Mouse (Mus musculus): ENCODE measurements around the gene Dlx3. TPM values are rescaled to one million over a fixed set of nuclear protein-coding genes. Genes with fewer than 3 reads are reported as not detected.

Gene Dlx3
- polyA plus RNA-seq (2014; fragmentation: Nextera tagmentation; extraction: Ambion mirVana) = 0.23 TPM in 1 of 2 replicates, not detected in the other

GRCm38 (mm10) chr11:95119990-95120632 lies at the start of gene Dlx3:
Gene Dlx3 (plus strand): TSS chr11:95120119.
- Histone ChIP-seq H3K27ac (ENCODE audit: low read depth, low read length) (no peak within 1 kb of the TSS), H3K4me2 (ENCODE audit: low read depth, low read length) (peak within 1 kb of the TSS; percentile 72), H3K9ac (replicated peaks; ENCODE audit: low read depth, low read length) (peak within 1 kb of the TSS; percentile 34; the same call in 1 of the 2 replicates), H3K9me3 (ENCODE audit: control insufficient read depth, low read length) (no peaks in the 10 kb centered on the region), H3K4me1 (ENCODE audit: control insufficient read depth, insufficient read depth, low read length) (peaks cover 9% of the 10 kb centered on the region; the same call in 1 of the 2 replicates), H3K27me3 (ENCODE audit: control insufficient read depth, insufficient read depth, low read length) (peaks cover 44% of the 10 kb centered on the region), H3K36me3 (ENCODE audit: control insufficient read depth, insufficient read depth, low read length) (no peaks in the 10 kb centered on the region), H3K4me3 (ENCODE audit: low read depth, low read length) (peak within 1 kb of the TSS; percentile 34)
- 0 out of 2 replicates have a peak, but pooled peaks have one; percentile 39 for ATAC-seq (ENCODE audit: low read depth)
- under 1% methylated on average over 52 of the region's 55 CpGs for WGBS

- no peak for ATAC-seq (ENCODE audit: low read depth)
- peaks cover 8% of the 10 kb centered on the region; the same call in 1 of the 2 replicates for H3K27me3 ChIP-seq (ENCODE audit: control insufficient read depth, insufficient read depth, low read length)
- H3K9ac ChIP-seq (replicated peaks; ENCODE audit: low read depth, low read length) = no peak overlapping the region
- no peak overlapping the region for H3K4me2 ChIP-seq (ENCODE audit: low read depth, low read length)
- H3K9me3 ChIP-seq (ENCODE audit: control insufficient read depth, low read length) = no peaks in the 10 kb centered on the region
- no peak overlapping the region for H3K4me3 ChIP-seq (ENCODE audit: low read depth, low read length)
- H3K27ac ChIP-seq (ENCODE audit: low read depth, low read length) = no peak overlapping the region
- H3K4me1 ChIP-seq (ENCODE audit: control insufficient read depth, insufficient read depth, low read length) = no peaks in the 10 kb centered on the region; the same call in 1 of the 2 replicates
- 78% methylated on average over 8 of the region's 8 CpGs for WGBS
- H3K36me3 ChIP-seq (ENCODE audit: control insufficient read depth, insufficient read depth, low read length) = no peaks in the 10 kb centered on the region
Observed at GRCm38 (mm10) chr11:95070140-95071107, 49.5 kb upstream of the Dlx3 start.

- WGBS = 70% methylated on average over 7 of the region's 7 CpGs
- H3K4me1 ChIP-seq (ENCODE audit: control insufficient read depth, insufficient read depth, low read length) = no peaks in the 10 kb centered on the region; the same call in 1 of the 2 replicates
- ATAC-seq (ENCODE audit: low read depth) = no peak
- no peak overlapping the region for H3K27ac ChIP-seq (ENCODE audit: low read depth, low read length)
- no peak overlapping the region for H3K4me2 ChIP-seq (ENCODE audit: low read depth, low read length)
- no peak overlapping the region for H3K9ac ChIP-seq (replicated peaks; ENCODE audit: low read depth, low read length)
- no peak overlapping the region for H3K4me3 ChIP-seq (ENCODE audit: low read depth, low read length)
- no peaks in the 10 kb centered on the region for H3K36me3 ChIP-seq (ENCODE audit: control insufficient read depth, insufficient read depth, low read length)
- H3K27me3 ChIP-seq (ENCODE audit: control insufficient read depth, insufficient read depth, low read length) = peaks cover 9% of the 10 kb centered on the region; the same call in 1 of the 2 replicates
- H3K9me3 ChIP-seq (ENCODE audit: control insufficient read depth, low read length) = no peaks in the 10 kb centered on the region
Observed at GRCm38 (mm10) chr11:95071266-95071665, 48.7 kb upstream of the Dlx3 start.

- H3K9me3 ChIP-seq (ENCODE audit: control insufficient read depth, low read length) = no peaks in the 10 kb centered on the region
- 76% methylated on average over 7 of the region's 8 CpGs for WGBS
- H3K9ac ChIP-seq (replicated peaks; ENCODE audit: low read depth, low read length) = no peak overlapping the region
- H3K4me2 ChIP-seq (ENCODE audit: low read depth, low read length) = no peak overlapping the region
- H3K4me3 ChIP-seq (ENCODE audit: low read depth, low read length) = no peak overlapping the region
- no peak for ATAC-seq (ENCODE audit: low read depth)
- H3K27ac ChIP-seq (ENCODE audit: low read depth, low read length) = no peak overlapping the region
- no peaks in the 10 kb centered on the region; the same call in 1 of the 2 replicates for H3K4me1 ChIP-seq (ENCODE audit: control insufficient read depth, insufficient read depth, low read length)
- H3K27me3 ChIP-seq (ENCODE audit: control insufficient read depth, insufficient read depth, low read length) = peaks cover 14% of the 10 kb centered on the region; the same call in 1 of the 2 replicates
- no peaks in the 10 kb centered on the region for H3K36me3 ChIP-seq (ENCODE audit: control insufficient read depth, insufficient read depth, low read length)
Observed at GRCm38 (mm10) chr11:95072136-95072535, 47.8 kb upstream of the Dlx3 start.

GRCm38 (mm10) chr11:95072804-95073203 lies 47.1 kb upstream of the Dlx3 start:
- H3K36me3 ChIP-seq (ENCODE audit: control insufficient read depth, insufficient read depth, low read length) = no peaks in the 10 kb centered on the region
- H3K27me3 ChIP-seq (ENCODE audit: control insufficient read depth, insufficient read depth, low read length) = peaks cover 17% of the 10 kb centered on the region
- H3K9ac ChIP-seq (replicated peaks; ENCODE audit: low read depth, low read length) = no peak overlapping the region
- ATAC-seq (ENCODE audit: low read depth) = no peak
- no peak overlapping the region for H3K4me2 ChIP-seq (ENCODE audit: low read depth, low read length)
- H3K4me3 ChIP-seq (ENCODE audit: low read depth, low read length) = no peak overlapping the region
- H3K4me1 ChIP-seq (ENCODE audit: control insufficient read depth, insufficient read depth, low read length) = no peaks in the 10 kb centered on the region; the same call in 1 of the 2 replicates
- no peaks in the 10 kb centered on the region for H3K9me3 ChIP-seq (ENCODE audit: control insufficient read depth, low read length)
- H3K27ac ChIP-seq (ENCODE audit: low read depth, low read length) = no peak overlapping the region
- WGBS = 68% methylated on average over 5 of the region's 5 CpGs

GRCm38 (mm10) chr11:95073835-95074234 lies 46.1 kb upstream of the Dlx3 start:
- Histone ChIP-seq H3K27me3 (ENCODE audit: control insufficient read depth, insufficient read depth, low read length) (peaks cover 21% of the 10 kb centered on the region), H3K4me3 (ENCODE audit: low read depth, low read length) (no peak overlapping the region), H3K27ac (ENCODE audit: low read depth, low read length) (no peak overlapping the region), H3K4me1 (ENCODE audit: control insufficient read depth, insufficient read depth, low read length) (no peaks in the 10 kb centered on the region; the same call in 1 of the 2 replicates), H3K4me2 (ENCODE audit: low read depth, low read length) (no peak overlapping the region), H3K9me3 (ENCODE audit: control insufficient read depth, low read length) (no peaks in the 10 kb centered on the region), H3K36me3 (ENCODE audit: control insufficient read depth, insufficient read depth, low read length) (no peaks in the 10 kb centered on the region), H3K9ac (replicated peaks; ENCODE audit: low read depth, low read length) (no peak overlapping the region)
- ATAC-seq (ENCODE audit: low read depth) = no peak
- 84% methylated on average over 4 of the region's 4 CpGs for WGBS

GRCm38 (mm10) chr11:95074694-95075093 lies 45.2 kb upstream of the Dlx3 start:
- WGBS = 77% methylated on average over 4 of the region's 4 CpGs

GRCm38 (mm10) chr11:95075197-95076040 lies 44.5 kb upstream of the Dlx3 start:
- Histone ChIP-seq H3K36me3 (ENCODE audit: control insufficient read depth, insufficient read depth, low read length) (no peaks in the 10 kb centered on the region), H3K27ac (ENCODE audit: low read depth, low read length) (no peak overlapping the region), H3K4me3 (ENCODE audit: low read depth, low read length) (peak overlapping the region; percentile 64), H3K9me3 (ENCODE audit: control insufficient read depth, low read length) (no peaks in the 10 kb centered on the region), H3K27me3 (ENCODE audit: control insufficient read depth, insufficient read depth, low read length) (peaks cover 21% of the 10 kb centered on the region), H3K4me2 (ENCODE audit: low read depth, low read length) (peak overlapping the region; percentile 80), H3K9ac (replicated peaks; ENCODE audit: low read depth, low read length) (peak overlapping the region; percentile 70), H3K4me1 (ENCODE audit: control insufficient read depth, insufficient read depth, low read length) (no peaks in the 10 kb centered on the region; the same call in 1 of the 2 replicates)
- 8% methylated on average over 19 of the region's 19 CpGs for WGBS
- ATAC-seq (ENCODE audit: low read depth) = peak; percentile 3; the same call in 1 of the 2 replicates

More at GRCm38 (mm10) chr11:95074694-95075093, 45.2 kb upstream of the Dlx3 start:
- Histone ChIP-seq H3K4me3 (ENCODE audit: low read depth, low read length) (peak overlapping the region; percentile 64; the same call in 1 of the 2 replicates), H3K36me3 (ENCODE audit: control insufficient read depth, insufficient read depth, low read length) (no peaks in the 10 kb centered on the region), H3K9ac (replicated peaks; ENCODE audit: low read depth, low read length) (no peak overlapping the region), H3K27ac (ENCODE audit: low read depth, low read length) (no peak overlapping the region), H3K27me3 (ENCODE audit: control insufficient read depth, insufficient read depth, low read length) (peaks cover 21% of the 10 kb centered on the region), H3K9me3 (ENCODE audit: control insufficient read depth, low read length) (no peaks in the 10 kb centered on the region), H3K4me1 (ENCODE audit: control insufficient read depth, insufficient read depth, low read length) (no peaks in the 10 kb centered on the region; the same call in 1 of the 2 replicates), H3K4me2 (ENCODE audit: low read depth, low read length) (peak overlapping the region; percentile 80)
- ATAC-seq (ENCODE audit: low read depth) = no peak
